Mouse (Mus musculus) forebrain, embryonic 14.5 days (tissue): ENCODE measurements at regions not wholly inside any gene's neighbourhood (a gene's known extent, or its start where the extent isn't known, plus 50 kb on each side); places are given as distances from the start of the nearest gene placed in this dataset.

ENCODE experiments used
- ATAC-seq: fragments of 200-750 bp; cut with Nextera tagmentation; 2 replicates; pipeline ENCODE4 v1.8.0; 2017; ENCODE audit warnings: mild to moderate bottlenecking, moderate library complexity
- DNase-seq: peaks from one replicate; pipeline ENCODE4 v3.0.0-alpha.2; 2015; ENCODE audit warnings: low spot score
- H3K27ac ChIP-seq: fragments of 300-500 bp; sonication (generic); 2 replicates; pipeline ENCODE4 v1.5.1; 2014; ENCODE audit warnings: low read depth, mild to moderate bottlenecking, control low read depth, low read length, moderate library complexity
- H3K27me3 ChIP-seq: fragments of 300-500 bp; sonication (generic); replicated peaks from 2 replicates; pipeline ENCODE4 v1.6.1; 2014; ENCODE audit warnings: low read length, control low read depth, mixed read lengths; ENCODE audit not compliant: control insufficient read depth, insufficient read depth
- H3K36me3 ChIP-seq: fragments of 300-500 bp; sonication (generic); 2 replicates; pipeline ENCODE4 v1.6.1; 2014; ENCODE audit warnings: low read length, control low read depth; ENCODE audit not compliant: control insufficient read depth, insufficient read depth
- H3K4me1 ChIP-seq: fragments of 300-500 bp; sonication (generic); 2 replicates; pipeline ENCODE4 v1.6.1; 2014; ENCODE audit warnings: antibody characterized with exemption, low read length, control low read depth; ENCODE audit not compliant: control insufficient read depth, insufficient read depth
- H3K4me2 ChIP-seq: fragments of 300-500 bp; sonication (generic); 2 replicates; pipeline ENCODE4 v1.6.1; 2014; ENCODE audit warnings: mild to moderate bottlenecking, control low read depth, low read length
- H3K4me3 ChIP-seq: fragments of 300-500 bp; sonication (generic); 2 replicates; pipeline ENCODE4 v1.5.1; 2014; ENCODE audit warnings: low read depth, low read length, control low read depth
- H3K9ac ChIP-seq: fragments of 300-500 bp; sonication (generic); 2 replicates; pipeline ENCODE4 v1.6.1; 2014; ENCODE audit warnings: mild to moderate bottlenecking, low read length, control low read depth, moderate library complexity
- H3K9me3 ChIP-seq: fragments of 300-500 bp; sonication (generic); replicated peaks from 2 replicates; pipeline ENCODE4 v1.6.1; 2016; ENCODE audit warnings: low read length, control low read depth, mixed read lengths; ENCODE audit not compliant: control insufficient read depth
- WGBS: fragments of 180-500 bp; shearing (Covaris S2); extraction: QIAGEN DNeasy Blood & Tissue Kit; methylation state at CpG from one replicate; pipeline ENCODE4 v1.1.7; 2014; 5-methylcytosine and 5-hydroxymethylcytosine counted together

- no peak for DNase-seq
- Histone ChIP-seq H3K4me1 (no peaks in the 10 kb centered on the region), H3K27me3 (no peaks in the 10 kb centered on the region), H3K4me2 (no peak overlapping the region), H3K9me3 (no peaks in the 10 kb centered on the region), H3K9ac (no peak overlapping the region), H3K36me3 (no peaks in the 10 kb centered on the region), H3K27ac (no peak overlapping the region), H3K4me3 (no peak overlapping the region)
- 95% methylated on average over 9 of the region's 9 CpGs for WGBS
- ATAC-seq: no peak
Measured at GRCm38 (mm10) chr10:67743561-67743960, 168.9 kb downstream of the Zfp365 start.

- no peak for ATAC-seq
- Histone ChIP-seq H3K9ac (no peak overlapping the region), H3K27ac (no peak overlapping the region), H3K4me2 (no peak overlapping the region), H3K27me3 (no peaks in the 10 kb centered on the region), H3K4me1 (no peaks in the 10 kb centered on the region), H3K9me3 (no peaks in the 10 kb centered on the region), H3K4me3 (no peak overlapping the region), H3K36me3 (no peaks in the 10 kb centered on the region)
- DNase-seq: no peak
- WGBS: 84% methylated on average over 8 of the region's 8 CpGs
Measured at GRCm38 (mm10) chr10:67742824-67743223, 169.6 kb downstream of the Zfp365 start.

GRCm38 (mm10) chr10:67742305-67742704 lies 170.2 kb downstream of the Zfp365 start:
- WGBS: 91% methylated on average over 10 of the region's 10 CpGs
- Histone ChIP-seq H3K36me3 (no peaks in the 10 kb centered on the region), H3K4me1 (no peaks in the 10 kb centered on the region), H3K9ac (no peak overlapping the region), H3K4me3 (no peak overlapping the region), H3K27me3 (no peaks in the 10 kb centered on the region), H3K27ac (no peak overlapping the region), H3K9me3 (no peaks in the 10 kb centered on the region), H3K4me2 (no peak overlapping the region)
- no peak for DNase-seq
- ATAC-seq: no peak

- WGBS: 54% methylated on average over 1 of the region's 1 CpGs
- Histone ChIP-seq H3K9ac (no peak overlapping the region), H3K9me3 (no peaks in the 10 kb centered on the region), H3K4me2 (no peak overlapping the region), H3K4me1 (no peaks in the 10 kb centered on the region), H3K36me3 (no peaks in the 10 kb centered on the region), H3K4me3 (no peak overlapping the region), H3K27ac (no peak overlapping the region), H3K27me3 (no peaks in the 10 kb centered on the region)
- ATAC-seq (no peak), DNase-seq (no peak)
Measured at GRCm38 (mm10) chr10:67739199-67739598, 173.3 kb downstream of the Zfp365 start.

- ATAC-seq: no peak
- Histone ChIP-seq H3K4me2 (no peak overlapping the region), H3K36me3 (no peaks in the 10 kb centered on the region), H3K9ac (no peak overlapping the region), H3K27ac (no peak overlapping the region), H3K9me3 (no peaks in the 10 kb centered on the region), H3K27me3 (no peaks in the 10 kb centered on the region), H3K4me1 (no peaks in the 10 kb centered on the region), H3K4me3 (no peak overlapping the region)
- 86% methylated on average over 10 of the region's 10 CpGs for WGBS
- no peak for DNase-seq
Measured at GRCm38 (mm10) chr10:67736636-67737035, 175.8 kb downstream of the Zfp365 start.

- H3K9ac ChIP-seq: no peak overlapping the region
- no peak overlapping the region for H3K27ac ChIP-seq
- no peak for DNase-seq
- ATAC-seq: no peak
- no peaks in the 10 kb centered on the region for H3K4me1 ChIP-seq
- 86% methylated on average over 9 of the region's 9 CpGs for WGBS
- H3K36me3 ChIP-seq: no peaks in the 10 kb centered on the region
- H3K4me3 ChIP-seq: no peak overlapping the region
- H3K27me3 ChIP-seq: no peaks in the 10 kb centered on the region
- H3K9me3 ChIP-seq: no peaks in the 10 kb centered on the region
- H3K4me2 ChIP-seq: no peak overlapping the region
Measured at GRCm38 (mm10) chr10:67731577-67731976, 180.9 kb downstream of the Zfp365 start.

GRCm38 (mm10) chr10:67729271-67729670 lies 180.5 kb upstream of the Ado start:
- H3K27me3 ChIP-seq: no peaks in the 10 kb centered on the region
- no peak overlapping the region for H3K27ac ChIP-seq
- no peaks in the 10 kb centered on the region for H3K36me3 ChIP-seq
- ATAC-seq: peak; percentile 32; the same call in 1 of the 2 replicates
- no peaks in the 10 kb centered on the region for H3K4me1 ChIP-seq
- WGBS: 59% methylated on average over 6 of the region's 6 CpGs
- no peak overlapping the region for H3K4me3 ChIP-seq
- no peak overlapping the region for H3K9ac ChIP-seq
- H3K4me2 ChIP-seq: no peak overlapping the region
- no peaks in the 10 kb centered on the region for H3K9me3 ChIP-seq
- peak; percentile 70 for DNase-seq

GRCm38 (mm10) chr10:67727580-67727979 lies 178.8 kb upstream of the Ado start:
- no peaks in the 10 kb centered on the region for H3K36me3 ChIP-seq
- no peaks in the 10 kb centered on the region for H3K27me3 ChIP-seq
- no peak overlapping the region for H3K27ac ChIP-seq
- H3K4me1 ChIP-seq: no peaks in the 10 kb centered on the region
- no peak overlapping the region for H3K4me2 ChIP-seq
- no peaks in the 10 kb centered on the region for H3K9me3 ChIP-seq
- DNase-seq (no peak), ATAC-seq (no peak)
- WGBS: 90% methylated on average over 4 of the region's 4 CpGs
- no peak overlapping the region for H3K9ac ChIP-seq
- H3K4me3 ChIP-seq: no peak overlapping the region

- Histone ChIP-seq H3K9me3 (no peaks in the 10 kb centered on the region), H3K9ac (no peak overlapping the region), H3K4me3 (no peak overlapping the region), H3K4me1 (no peaks in the 10 kb centered on the region), H3K27me3 (no peaks in the 10 kb centered on the region), H3K27ac (no peak overlapping the region), H3K4me2 (no peak overlapping the region), H3K36me3 (no peaks in the 10 kb centered on the region)
- DNase-seq (no peak), ATAC-seq (no peak)
- WGBS: 90% methylated on average over 6 of the region's 6 CpGs
Measured at GRCm38 (mm10) chr10:67726796-67727195, 178.0 kb upstream of the Ado start.
